Mouse (Mus musculus) v-Abl transformed pro-B cells (cell line): ENCODE results near the gene Moxd1.

Source experiments
- in situ Hi-C, 2 experiments: fragments of 400-800 bp; cut with MboI; formaldehyde crosslinking; loops; one replicate each; pipeline ENCODE4 v1.15.1; 2025; ENCODE audit not compliant: unreplicated experiment in 2 of 2

The Moxd1 gene

DNA sequence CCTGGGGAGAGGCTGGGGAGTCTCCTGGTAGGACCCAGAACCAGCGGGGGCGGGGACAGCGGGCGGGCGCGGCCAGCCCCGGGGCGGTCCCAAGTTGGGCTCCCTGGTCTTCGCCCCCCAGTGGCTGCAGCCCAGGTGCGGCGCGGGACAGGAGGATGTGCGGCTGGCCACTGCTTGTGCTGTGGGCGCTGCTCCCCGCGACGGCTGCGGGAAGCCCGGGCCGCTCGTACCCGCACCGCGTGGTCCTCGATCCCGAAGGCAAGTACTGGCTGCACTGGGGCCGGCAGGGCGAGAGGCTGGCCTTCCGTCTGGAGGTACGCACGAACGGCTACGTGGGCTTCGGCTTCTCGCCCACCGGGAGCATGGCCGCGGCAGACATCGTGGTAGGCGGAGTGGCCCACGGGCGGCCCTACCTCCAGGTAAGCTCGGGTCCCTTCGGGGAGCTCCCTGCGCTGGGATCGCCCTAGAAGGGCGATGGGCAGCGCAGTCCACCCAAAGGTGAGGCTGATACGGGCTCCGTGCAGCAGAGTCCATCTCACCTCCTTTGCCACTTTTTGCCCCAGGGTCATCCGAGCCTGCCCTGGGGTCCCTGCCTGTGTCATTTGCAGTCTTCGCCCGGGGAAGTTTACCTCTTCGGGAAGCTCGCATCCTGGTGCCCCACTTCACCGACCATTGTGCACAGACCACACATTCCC lies at the start of gene Moxd1:
Moxd1 (plus strand) TSS at position 69 of the 695 bp plus-strand sequence.
- in situ Hi-C loops, result no loop called here

DNA sequence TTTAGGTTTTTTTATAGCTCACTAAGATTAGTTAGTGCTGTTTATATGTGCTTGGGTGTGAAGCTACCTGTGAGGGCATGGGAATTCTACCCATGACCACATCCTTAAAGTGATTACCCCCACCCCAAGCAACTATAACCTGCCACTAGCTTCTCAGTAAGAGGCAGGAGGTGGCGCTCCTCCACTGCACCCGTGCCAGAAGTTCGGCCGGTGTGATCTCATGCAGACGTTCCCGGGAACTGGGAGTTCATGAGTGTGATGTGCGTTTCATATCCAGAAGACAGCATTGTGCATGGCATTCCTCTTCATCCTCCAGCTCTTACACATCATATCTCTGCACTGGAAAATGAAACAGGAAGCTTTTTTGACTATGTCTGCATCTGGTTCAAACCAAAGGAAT lies 32.9 kb upstream of the Moxd1 start:
- in situ Hi-C loops, result no loop called here

DNA sequence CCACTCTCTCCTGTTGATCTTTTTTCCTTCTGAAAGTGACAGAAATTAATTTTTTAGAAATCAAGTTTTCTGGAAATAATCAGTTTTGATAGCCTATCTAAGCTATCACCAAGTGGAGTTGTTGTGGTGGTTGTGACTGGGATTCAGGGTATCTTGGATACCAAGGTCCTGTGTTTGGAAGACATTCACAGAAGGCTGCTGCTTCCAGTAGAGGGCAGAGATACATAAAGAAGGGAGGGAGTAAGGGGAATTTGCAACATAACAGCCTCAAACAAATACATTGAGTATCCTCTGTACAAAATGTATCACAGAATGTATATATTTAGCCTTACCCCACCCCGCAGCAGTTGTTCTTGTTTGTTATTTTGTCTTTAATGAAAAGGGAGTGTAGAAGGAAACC lies 31.3 kb upstream of the Moxd1 start:
- in situ Hi-C loops, result no loop called here

DNA sequence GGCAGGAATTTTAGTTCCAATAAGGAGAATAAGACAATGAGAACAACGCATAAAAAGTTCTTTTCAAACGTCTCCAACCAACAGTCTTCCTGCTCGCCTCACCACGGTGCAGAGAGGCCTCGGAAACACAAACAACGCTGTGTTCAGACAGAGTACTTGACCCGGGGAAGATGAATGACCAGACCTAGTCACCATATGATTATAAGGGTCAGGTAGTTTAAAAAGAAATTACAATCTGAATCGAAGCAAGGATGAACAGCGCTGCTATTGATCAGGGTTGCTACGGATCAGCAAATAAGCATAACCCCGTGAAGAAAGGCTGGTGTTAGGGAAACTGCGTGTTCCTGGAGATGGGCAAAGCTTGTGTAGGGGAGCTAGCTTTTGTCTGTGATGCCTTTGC lies 24.0 kb upstream of the Moxd1 start:
- in situ Hi-C loops, result no loop called here

DNA sequence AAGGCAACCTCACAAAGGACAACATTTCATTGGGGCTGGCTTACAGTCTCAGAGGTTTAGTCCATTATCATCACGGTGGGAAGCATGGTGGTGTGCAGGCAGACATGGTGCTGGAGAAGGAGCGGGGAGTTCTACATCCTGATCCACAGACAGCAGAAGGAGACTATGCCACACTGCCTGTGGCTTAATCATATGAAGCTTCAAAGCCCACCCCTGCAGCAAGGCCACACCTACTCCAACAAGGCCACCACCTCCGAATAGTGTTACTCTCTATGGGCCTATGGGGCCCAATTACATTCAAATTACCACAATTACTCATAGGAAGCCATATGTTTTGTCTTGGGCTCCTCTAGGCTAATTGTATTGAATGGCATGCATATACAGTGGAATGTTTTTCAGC lies 23.2 kb upstream of the Moxd1 start:
- in situ Hi-C loops, result no loop called here

DNA sequence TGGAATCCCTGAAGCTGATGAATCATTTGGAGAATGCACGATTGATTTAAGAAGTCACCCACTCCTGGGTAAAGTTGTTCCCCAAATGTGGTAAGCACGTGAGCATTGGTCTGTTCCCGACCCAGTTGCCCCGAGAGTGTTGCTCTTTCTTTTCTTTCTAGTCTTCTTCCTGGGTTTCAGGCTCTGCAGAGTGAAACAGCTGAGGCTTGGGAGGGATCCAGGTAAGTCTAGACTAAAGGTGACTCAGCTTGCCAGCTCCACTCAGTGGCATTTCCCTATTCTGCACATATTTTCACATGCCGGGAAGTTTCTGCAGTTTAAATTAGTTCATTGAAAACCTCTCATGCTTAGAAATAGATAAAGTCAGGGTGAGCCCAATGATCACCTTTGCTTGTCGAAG lies 13.2 kb upstream of the Moxd1 start:
- in situ Hi-C loops, result no loop called here

DNA sequence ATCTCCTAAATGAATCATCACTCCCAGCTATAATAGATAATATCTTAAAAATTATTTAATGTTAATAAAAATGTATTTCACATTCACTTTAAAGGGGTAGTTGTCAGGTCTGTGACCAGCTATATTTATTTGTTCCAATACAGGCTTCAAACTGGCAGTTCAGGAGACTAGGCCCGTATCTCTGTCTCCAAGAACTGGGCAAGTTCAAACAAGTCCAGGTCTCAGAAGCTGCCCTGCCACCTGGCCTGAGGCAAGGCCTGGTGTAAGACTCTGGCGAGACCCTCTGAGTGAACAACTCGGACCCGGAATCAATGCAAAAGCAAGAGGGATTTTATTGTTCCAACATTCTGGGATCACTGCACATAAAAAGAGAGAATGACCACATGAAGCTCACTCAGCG lies 10.0 kb upstream of the Moxd1 start:
- in situ Hi-C loops, result no loop called here

DNA sequence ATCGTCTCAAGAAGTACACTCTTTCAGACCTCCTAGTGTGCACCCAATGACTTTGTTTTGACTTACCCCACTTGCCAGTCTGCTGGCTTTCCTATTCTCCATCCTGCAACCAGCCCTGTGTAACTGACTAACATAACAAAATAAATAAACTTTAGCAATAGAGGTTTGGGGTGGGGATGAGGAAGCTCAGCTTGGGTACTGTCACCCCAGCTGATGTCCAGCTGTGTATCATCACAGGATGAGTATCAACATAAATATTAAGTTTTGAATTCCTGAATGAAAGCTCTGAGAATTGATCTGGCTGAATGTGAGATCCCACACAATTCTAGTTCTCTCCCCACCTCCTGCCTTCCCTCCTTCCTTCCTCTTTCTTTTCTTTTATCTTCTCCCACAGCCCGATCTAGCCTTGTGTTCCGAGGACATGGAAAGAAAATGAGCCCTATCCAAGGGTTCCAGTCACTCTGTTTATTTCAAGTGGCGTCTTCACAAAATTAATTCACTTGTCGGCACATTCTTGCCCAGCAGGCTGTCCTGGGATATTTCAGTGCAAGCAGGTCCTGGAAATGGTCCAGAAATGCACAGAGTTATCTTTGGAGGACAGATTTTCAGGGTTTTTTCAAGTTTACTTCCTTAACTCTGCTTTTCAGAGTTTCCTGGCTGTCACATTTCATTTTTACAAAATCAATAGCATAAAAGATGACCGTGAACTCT lies 5.6 kb upstream of the Moxd1 start:
- in situ Hi-C loops, result no loop called here

DNA sequence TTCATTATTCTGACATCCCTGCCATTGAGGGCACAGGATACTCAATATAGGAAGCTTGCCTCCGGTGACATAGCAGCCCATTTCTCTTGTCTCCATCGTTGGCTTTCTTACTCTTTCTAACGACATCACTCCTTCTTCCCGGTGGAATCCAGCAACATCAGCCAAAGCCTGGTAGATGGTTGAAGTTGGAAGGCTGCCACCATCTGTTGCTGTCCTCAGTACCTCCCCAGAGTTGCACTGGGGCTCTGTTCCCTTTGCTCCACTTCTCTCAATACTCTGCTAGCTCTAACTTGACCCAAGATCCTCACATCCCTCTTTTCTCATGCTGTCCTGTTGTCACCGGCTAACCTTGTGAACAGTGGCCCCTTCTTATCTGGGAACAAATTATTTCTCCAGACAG lies 2.4 kb upstream of the Moxd1 start:
- in situ Hi-C loops, result no loop called here

DNA sequence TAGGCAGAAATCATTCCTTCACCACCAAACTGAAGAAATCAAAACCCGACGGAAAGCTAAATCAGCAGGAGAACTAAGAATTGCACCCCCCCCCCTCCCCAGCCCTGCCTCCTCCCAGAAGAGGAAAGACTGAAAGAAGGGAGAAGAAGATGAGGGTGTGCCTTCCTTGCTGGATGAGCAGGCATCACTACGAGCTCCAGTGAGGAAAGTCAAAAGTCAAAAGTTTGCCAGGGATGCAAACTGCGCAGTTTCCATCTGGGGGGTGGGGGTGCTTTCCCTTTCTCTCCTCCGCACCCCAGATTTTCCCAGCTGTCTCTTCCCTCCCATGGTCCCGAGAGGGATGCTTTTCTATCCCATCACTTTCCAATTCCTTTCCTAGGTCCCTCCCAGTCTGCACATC lies 406 bp upstream of the Moxd1 start:
- in situ Hi-C loops, result no loop called here

DNA sequence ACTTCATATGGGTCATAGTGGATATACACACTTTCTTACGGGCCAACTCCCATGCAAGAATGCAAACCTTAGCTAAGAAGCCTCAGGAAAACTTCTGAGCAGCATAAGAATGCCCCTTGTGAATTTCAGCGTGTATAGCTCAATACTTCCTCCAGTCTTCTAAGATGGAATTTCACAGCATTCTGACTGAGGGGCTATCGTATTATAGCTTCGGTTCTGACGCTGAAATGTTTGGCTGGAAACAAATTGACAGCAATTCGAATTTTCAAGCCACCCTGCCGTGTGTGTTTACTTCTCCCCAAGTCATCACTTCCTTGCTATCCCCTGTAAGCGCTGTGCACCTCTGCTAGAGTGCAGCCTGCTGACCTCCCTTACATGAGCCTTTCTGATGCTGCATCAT lies 1.3 kb downstream of the Moxd1 start:
- in situ Hi-C loops, result no loop called here

DNA sequence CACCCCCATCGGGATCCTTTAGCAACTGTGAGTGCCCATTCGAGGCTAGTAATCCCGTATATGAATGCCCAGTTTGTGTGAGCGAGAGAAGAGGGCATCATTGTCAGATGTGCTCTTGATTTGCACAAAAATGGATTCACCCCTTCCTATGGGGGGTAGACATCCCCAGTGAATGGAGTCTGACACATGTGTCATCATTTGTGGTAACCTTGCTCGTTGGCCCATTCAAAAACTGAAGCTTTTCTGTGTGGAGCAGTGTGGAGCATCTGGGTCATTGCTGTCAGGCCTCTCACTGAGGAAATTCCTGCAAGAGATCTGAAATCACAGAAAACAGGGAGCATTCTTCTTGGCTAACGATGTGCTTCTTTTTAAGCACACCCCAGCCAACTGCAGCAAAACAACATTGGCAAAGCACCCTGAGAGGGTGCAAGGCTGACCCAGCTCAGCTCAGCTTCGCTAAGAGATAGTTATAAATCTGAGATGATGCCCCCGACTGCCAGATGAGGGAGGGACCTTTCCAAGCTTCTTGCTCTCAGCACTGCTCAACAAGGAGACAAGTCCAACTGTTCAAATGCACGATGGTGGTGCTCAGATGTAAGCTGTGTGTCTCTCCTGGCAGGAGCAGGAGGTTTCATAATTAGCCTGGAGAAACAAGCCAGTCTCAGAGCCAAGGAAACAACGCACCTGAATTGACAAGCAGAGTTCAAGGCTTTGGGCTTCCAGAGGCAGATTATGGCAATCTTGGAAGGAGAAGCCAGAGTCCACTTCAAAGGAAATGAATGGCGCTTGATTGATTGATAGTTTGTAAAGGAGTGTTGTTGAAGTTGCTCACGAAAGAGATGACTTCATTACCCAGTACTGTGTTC lies 5.2 kb downstream of the Moxd1 start:
- in situ Hi-C loops, result no loop called here

DNA sequence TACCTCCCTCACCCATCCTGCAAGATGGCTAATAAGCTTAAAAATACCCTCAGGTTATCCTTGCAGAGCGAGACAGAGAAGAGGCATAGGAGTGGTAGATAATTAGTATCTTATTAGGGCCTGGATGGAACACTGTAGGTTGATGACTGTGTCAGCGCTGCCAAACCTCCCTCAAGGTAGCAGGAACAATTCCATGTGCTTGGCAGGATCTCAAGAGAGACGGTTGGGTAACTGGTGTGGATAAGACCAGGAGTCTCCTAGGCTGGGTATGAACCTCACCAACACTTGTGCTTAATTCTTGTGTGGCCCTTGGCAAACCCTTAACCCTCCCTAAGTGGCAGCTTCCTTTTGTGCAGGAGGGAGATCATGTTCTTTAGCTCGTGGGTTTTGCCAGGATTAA lies 9.0 kb downstream of the Moxd1 start:
- in situ Hi-C loops, result no loop called here

DNA sequence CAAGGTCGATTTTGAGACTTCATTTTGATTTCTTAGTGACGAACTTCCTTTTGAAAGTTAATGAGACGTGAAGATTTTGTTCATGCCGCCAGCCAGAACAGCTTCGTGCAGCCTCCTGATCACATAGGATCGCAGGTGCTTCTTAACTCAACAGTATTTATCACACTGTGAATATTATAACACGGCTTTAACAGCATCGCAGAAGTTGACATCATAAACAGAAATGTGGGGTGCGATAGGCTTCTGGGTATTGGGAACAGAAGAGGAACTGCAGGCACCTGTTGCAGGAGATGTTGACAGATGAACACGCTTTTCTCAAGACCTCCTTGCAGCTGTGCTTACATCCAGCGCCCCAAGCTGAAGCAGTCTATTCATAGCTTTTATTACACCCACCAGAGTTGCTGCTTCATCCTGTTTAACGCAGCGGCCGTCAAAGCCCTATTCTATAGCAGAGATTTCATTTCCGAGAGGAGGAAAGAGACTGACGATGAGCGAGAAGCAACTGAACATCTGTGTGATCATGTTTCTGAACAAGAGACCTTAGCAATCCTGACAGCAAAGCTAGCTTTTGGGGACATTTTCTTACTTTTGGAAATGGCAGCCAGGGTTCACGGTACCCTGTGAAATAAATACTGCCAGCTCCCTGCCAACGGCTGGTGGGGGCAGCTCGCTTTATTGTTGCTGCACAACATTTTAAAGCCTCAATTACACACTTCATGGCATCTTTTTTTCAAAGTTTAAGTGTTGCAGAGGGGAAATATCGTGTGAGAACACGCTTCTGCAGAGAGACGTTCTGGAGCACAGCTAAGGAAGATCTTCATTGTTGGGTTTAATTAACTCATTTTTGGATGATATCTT lies 12.3 kb downstream of the Moxd1 start:
- in situ Hi-C loops, result no loop called here

DNA sequence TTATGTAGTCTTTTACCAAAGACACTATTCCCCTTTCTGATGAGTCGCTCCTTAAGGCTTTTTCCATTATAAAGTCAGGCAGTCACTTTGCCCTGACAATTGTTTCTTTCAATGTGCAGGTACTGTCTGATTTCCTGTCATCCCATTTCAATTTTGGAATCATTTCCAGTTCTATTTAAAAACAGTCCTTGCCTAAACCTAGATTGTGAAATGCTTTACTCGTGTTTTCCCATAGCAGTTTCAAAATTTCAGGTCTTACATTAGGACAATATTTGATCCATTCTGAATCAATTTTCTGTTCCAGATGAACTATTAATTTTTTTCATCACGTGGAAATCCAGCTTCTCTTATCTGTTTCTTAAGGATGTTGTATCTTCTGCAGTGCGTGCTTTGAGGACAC lies 23.5 kb downstream of the Moxd1 start:
- in situ Hi-C loops, result no loop called here

DNA sequence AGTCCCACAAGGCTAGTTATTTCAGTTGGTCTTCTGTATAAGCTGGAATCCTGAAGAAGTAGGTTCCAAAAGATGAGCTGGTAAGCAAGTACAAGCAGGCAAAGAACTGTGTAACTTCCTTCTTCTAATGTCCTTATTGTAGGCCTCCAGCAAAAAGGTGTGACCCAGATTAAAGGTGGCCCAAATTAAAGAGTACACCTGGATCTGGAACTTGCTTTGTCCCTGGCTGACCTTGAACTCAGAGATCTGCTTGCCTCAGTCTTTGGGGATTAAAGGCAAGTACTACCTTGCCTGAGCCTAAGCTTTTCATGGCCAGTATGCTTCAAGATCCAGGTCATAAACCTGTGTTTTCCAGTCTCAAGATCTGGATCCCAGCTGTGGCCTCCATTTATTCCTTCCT lies 24.8 kb downstream of the Moxd1 start:
- in situ Hi-C loops, result no loop called here

DNA sequence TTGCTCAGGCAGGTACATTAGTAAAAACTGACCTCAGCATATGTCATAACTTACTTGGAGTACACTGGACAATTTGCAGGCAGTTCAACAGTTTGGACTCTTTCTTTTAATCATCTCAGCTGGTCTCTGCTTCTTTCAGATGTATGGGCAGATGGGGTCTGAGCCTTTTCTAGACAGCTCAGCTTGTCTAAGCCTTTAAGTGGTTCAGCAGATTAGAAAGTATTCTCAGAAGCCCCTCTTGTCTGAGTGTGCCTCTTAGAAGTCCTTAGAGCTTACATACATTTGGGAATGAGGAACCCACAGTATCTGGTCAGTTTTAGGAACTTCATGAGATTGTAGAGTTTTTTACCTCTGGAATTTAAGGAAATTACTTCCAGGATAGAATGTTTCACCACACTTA lies 28.3 kb downstream of the Moxd1 start:
- in situ Hi-C loops, result no loop called here

DNA sequence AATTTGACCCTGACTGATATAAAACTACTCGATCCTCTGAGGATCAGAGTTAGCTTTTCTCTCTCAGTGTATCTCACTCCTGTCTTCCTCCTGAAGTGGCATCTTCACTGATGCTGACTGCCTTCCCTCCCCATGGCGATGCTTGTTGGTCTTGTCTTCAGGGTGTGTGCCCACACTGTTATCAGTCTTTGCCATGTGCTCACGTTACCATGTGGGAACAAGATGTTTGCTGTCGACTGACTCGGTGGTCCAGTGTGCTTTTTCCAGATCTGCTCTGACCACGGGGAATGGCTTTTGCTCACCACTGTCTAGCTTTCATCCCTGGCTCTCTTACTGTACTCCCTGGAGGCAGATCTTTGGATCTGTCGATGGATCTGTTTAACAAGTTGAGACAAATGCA lies 34.8 kb downstream of the Moxd1 start:
- in situ Hi-C loops, result no loop called here

DNA sequence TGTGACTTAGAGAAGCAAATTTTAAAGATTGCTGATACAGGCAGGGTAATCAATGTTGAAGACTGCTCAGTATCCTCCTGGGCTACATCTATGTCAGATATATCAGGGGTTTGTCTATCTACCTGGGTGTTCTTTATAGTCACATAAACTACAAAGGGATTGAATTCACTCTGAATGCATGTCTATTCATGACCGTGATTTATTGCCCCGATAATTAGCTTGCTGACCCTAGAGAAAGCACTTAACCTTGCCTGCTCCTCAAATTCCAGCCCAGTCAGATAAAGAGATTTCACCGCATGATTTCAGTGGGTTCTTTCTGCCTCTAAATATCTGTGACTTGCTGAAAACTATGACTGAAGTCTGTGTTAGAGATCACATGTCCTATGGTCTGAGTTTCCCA lies 35.6 kb downstream of the Moxd1 start:
- in situ Hi-C loops, result no loop called here

DNA sequence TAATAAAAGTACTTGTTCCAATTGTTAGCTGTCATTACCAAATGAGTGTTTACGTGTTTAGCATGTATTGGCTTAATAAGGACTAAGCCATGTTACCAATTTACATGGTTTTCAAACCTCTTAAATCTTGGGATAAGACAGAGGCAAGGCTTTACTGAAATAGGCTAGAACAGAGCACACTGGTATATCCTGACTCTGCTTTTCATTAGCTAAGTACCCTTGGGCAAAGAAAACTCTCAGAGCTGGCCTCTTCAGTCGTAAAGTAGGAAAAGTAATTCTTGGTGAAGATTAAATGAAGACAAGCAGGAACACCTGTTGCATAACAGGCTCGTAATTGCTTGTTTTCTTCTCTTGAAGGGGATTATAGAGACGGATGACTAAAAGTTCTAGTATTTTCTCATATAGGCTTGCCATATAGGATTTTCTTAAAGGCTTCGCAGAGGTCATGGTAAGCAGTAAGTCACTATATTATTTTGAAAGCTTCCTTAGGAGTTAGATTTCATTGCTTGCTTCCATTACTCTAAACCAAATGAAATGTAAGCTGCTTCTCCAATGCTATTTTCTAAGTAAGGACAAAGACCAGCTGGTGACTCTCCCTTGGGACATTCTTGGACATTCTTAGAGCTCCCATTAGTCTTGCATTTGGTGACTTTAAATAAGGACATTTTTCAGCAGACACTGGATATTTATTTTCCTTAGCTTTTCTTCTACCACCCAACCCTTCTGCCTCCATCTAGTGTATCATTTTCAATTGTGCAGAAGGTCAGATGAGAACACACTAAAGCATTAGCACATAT lies 36.7 kb downstream of the Moxd1 start:
- in situ Hi-C loops, result no loop called here
